Mouse (Mus musculus): ENCODE measurements around the gene Esrrb. TPM values are rescaled to one million over a fixed set of nuclear protein-coding genes. Genes with fewer than 3 reads are reported as not detected.

The Esrrb gene
- polyA plus RNA-seq (2014; fragmentation: Nextera tagmentation; extraction: Ambion mirVana): 0.94 and 1.1 TPM in 2 replicates

- Histone ChIP-seq H3K9ac (ENCODE audit: low read length) (no peak within 1 kb of the TSS), H3K4me3 (ENCODE audit: low read depth, low read length) (no peak within 1 kb of the TSS), H3K27ac (ENCODE audit: low read depth, low read length) (no peak within 1 kb of the TSS), H3K27me3 (ENCODE audit: control insufficient read depth, insufficient read depth, low read length) (no peaks in the 10 kb centered on the region), H3K9me3 (ENCODE audit: control insufficient read depth, low read length) (no peaks in the 10 kb centered on the region), H3K4me2 (ENCODE audit: low read depth) (no peak within 1 kb of the TSS), H3K36me3 (ENCODE audit: control insufficient read depth, insufficient read depth, low read length) (no peaks in the 10 kb centered on the region), H3K4me1 (ENCODE audit: control insufficient read depth, insufficient read depth, low read length) (peaks cover 20% of the 10 kb centered on the region)
- WGBS: 41% methylated on average over 21 of the region's 22 CpGs
- ATAC-seq (ENCODE audit: insufficient read depth, low FRiP score, low TSS enrichment) (no peak), DNase-seq (ENCODE audit: low spot score) (no peak)
These were observed at the start of gene Esrrb for GRCm38 (mm10) chr12:86360696-86361631. Gene Esrrb (plus strand): TSS chr12:86361117.

- no peaks in the 10 kb centered on the region for H3K27me3 ChIP-seq (ENCODE audit: control insufficient read depth, insufficient read depth, low read length)
- 13% methylated on average over 12 of the region's 12 CpGs for WGBS
- H3K27ac ChIP-seq (ENCODE audit: low read depth, low read length): no peak overlapping the region
- H3K9ac ChIP-seq (ENCODE audit: low read length): no peak overlapping the region
- no peak overlapping the region for H3K4me3 ChIP-seq (ENCODE audit: low read depth, low read length)
- H3K36me3 ChIP-seq (ENCODE audit: control insufficient read depth, insufficient read depth, low read length): no peaks in the 10 kb centered on the region
- no peak overlapping the region for H3K4me2 ChIP-seq (ENCODE audit: low read depth)
- ATAC-seq (ENCODE audit: insufficient read depth, low FRiP score, low TSS enrichment): no peak
- no peak for DNase-seq (ENCODE audit: low spot score)
- H3K9me3 ChIP-seq (ENCODE audit: control insufficient read depth, low read length): no peaks in the 10 kb centered on the region
- H3K4me1 ChIP-seq (ENCODE audit: control insufficient read depth, insufficient read depth, low read length): peaks cover 4% of the 10 kb centered on the region; the same call in 1 of the 2 replicates
These were observed 40.3 kb upstream of the Esrrb start for GRCm38 (mm10) chr12:86320629-86321028.

- H3K4me2 ChIP-seq (ENCODE audit: low read depth): no peak overlapping the region
- H3K9ac ChIP-seq (ENCODE audit: low read length): no peak overlapping the region
- DNase-seq (ENCODE audit: low spot score) (no peak), ATAC-seq (ENCODE audit: insufficient read depth, low FRiP score, low TSS enrichment) (no peak)
- no peak overlapping the region for H3K4me3 ChIP-seq (ENCODE audit: low read depth, low read length)
- peaks cover 4% of the 10 kb centered on the region; the same call in 1 of the 2 replicates for H3K4me1 ChIP-seq (ENCODE audit: control insufficient read depth, insufficient read depth, low read length)
- H3K27me3 ChIP-seq (ENCODE audit: control insufficient read depth, insufficient read depth, low read length): no peaks in the 10 kb centered on the region; the same call in 1 of the 2 replicates
- 4% methylated on average over 3 of the region's 3 CpGs for WGBS
- no peak overlapping the region for H3K27ac ChIP-seq (ENCODE audit: low read depth, low read length)
- no peaks in the 10 kb centered on the region for H3K9me3 ChIP-seq (ENCODE audit: control insufficient read depth, low read length)
- no peaks in the 10 kb centered on the region for H3K36me3 ChIP-seq (ENCODE audit: control insufficient read depth, insufficient read depth, low read length)
These were observed 36.6 kb upstream of the Esrrb start for GRCm38 (mm10) chr12:86324297-86324696.

GRCm38 (mm10) chr12:86329813-86330212 lies 31.1 kb upstream of the Esrrb start:
- H3K4me1 ChIP-seq (ENCODE audit: control insufficient read depth, insufficient read depth, low read length): no peaks in the 10 kb centered on the region
- H3K27ac ChIP-seq (ENCODE audit: low read depth, low read length): no peak overlapping the region
- H3K4me3 ChIP-seq (ENCODE audit: low read depth, low read length): no peak overlapping the region
- H3K9ac ChIP-seq (ENCODE audit: low read length): no peak overlapping the region
- no peaks in the 10 kb centered on the region for H3K36me3 ChIP-seq (ENCODE audit: control insufficient read depth, insufficient read depth, low read length)
- H3K4me2 ChIP-seq (ENCODE audit: low read depth): no peak overlapping the region
- 59% methylated on average over 4 of the region's 4 CpGs for WGBS
- H3K9me3 ChIP-seq (ENCODE audit: control insufficient read depth, low read length): no peaks in the 10 kb centered on the region
- no peaks in the 10 kb centered on the region; the same call in 1 of the 2 replicates for H3K27me3 ChIP-seq (ENCODE audit: control insufficient read depth, insufficient read depth, low read length)
- no peak for DNase-seq (ENCODE audit: low spot score)
- ATAC-seq (ENCODE audit: insufficient read depth, low FRiP score, low TSS enrichment): no peak

- Histone ChIP-seq H3K4me1 (ENCODE audit: control insufficient read depth, insufficient read depth, low read length) (no peaks in the 10 kb centered on the region), H3K9ac (ENCODE audit: low read length) (no peak overlapping the region), H3K4me2 (ENCODE audit: low read depth) (no peak overlapping the region), H3K9me3 (ENCODE audit: control insufficient read depth, low read length) (no peaks in the 10 kb centered on the region), H3K4me3 (ENCODE audit: low read depth, low read length) (no peak overlapping the region), H3K27me3 (ENCODE audit: control insufficient read depth, insufficient read depth, low read length) (no peaks in the 10 kb centered on the region; the same call in 1 of the 2 replicates), H3K27ac (ENCODE audit: low read depth, low read length) (no peak overlapping the region), H3K36me3 (ENCODE audit: control insufficient read depth, insufficient read depth, low read length) (no peaks in the 10 kb centered on the region)
- DNase-seq (ENCODE audit: low spot score): no peak
- WGBS: 78% methylated on average over 9 of the region's 9 CpGs
- 0 out of 2 replicates have a peak, but pooled peaks have one; percentile 23 for ATAC-seq (ENCODE audit: insufficient read depth, low FRiP score, low TSS enrichment)
These were observed 30.2 kb upstream of the Esrrb start for GRCm38 (mm10) chr12:86330684-86331083.

- DNase-seq (ENCODE audit: low spot score) (no peak), ATAC-seq (ENCODE audit: insufficient read depth, low FRiP score, low TSS enrichment) (peak; percentile 45; the same call in 1 of the 2 replicates)
- Histone ChIP-seq H3K27me3 (ENCODE audit: control insufficient read depth, insufficient read depth, low read length) (no peaks in the 10 kb centered on the region; the same call in 1 of the 2 replicates), H3K36me3 (ENCODE audit: control insufficient read depth, insufficient read depth, low read length) (no peaks in the 10 kb centered on the region), H3K27ac (ENCODE audit: low read depth, low read length) (no peak overlapping the region), H3K4me3 (ENCODE audit: low read depth, low read length) (no peak overlapping the region), H3K9me3 (ENCODE audit: control insufficient read depth, low read length) (no peaks in the 10 kb centered on the region), H3K4me1 (ENCODE audit: control insufficient read depth, insufficient read depth, low read length) (no peaks in the 10 kb centered on the region), H3K9ac (ENCODE audit: low read length) (no peak overlapping the region), H3K4me2 (ENCODE audit: low read depth) (no peak overlapping the region)
- WGBS: 58% methylated on average over 10 of the region's 10 CpGs
These were observed 29.7 kb upstream of the Esrrb start for GRCm38 (mm10) chr12:86331248-86331647.

GRCm38 (mm10) chr12:86336209-86336608 lies 24.7 kb upstream of the Esrrb start:
- DNase-seq (ENCODE audit: low spot score) (no peak), ATAC-seq (ENCODE audit: insufficient read depth, low FRiP score, low TSS enrichment) (no peak)
- Histone ChIP-seq H3K9ac (ENCODE audit: low read length) (no peak overlapping the region), H3K4me1 (ENCODE audit: control insufficient read depth, insufficient read depth, low read length) (no peaks in the 10 kb centered on the region), H3K4me3 (ENCODE audit: low read depth, low read length) (no peak overlapping the region), H3K27me3 (ENCODE audit: control insufficient read depth, insufficient read depth, low read length) (no peaks in the 10 kb centered on the region), H3K27ac (ENCODE audit: low read depth, low read length) (no peak overlapping the region), H3K36me3 (ENCODE audit: control insufficient read depth, insufficient read depth, low read length) (no peaks in the 10 kb centered on the region), H3K4me2 (ENCODE audit: low read depth) (no peak overlapping the region), H3K9me3 (ENCODE audit: control insufficient read depth, low read length) (no peaks in the 10 kb centered on the region)
- 91% methylated on average over 3 of the region's 3 CpGs for WGBS

GRCm38 (mm10) chr12:86336887-86337286 lies 24.0 kb upstream of the Esrrb start:
- ATAC-seq (ENCODE audit: insufficient read depth, low FRiP score, low TSS enrichment) (no peak), DNase-seq (ENCODE audit: low spot score) (no peak)
- Histone ChIP-seq H3K9me3 (ENCODE audit: control insufficient read depth, low read length) (no peaks in the 10 kb centered on the region), H3K9ac (ENCODE audit: low read length) (no peak overlapping the region), H3K36me3 (ENCODE audit: control insufficient read depth, insufficient read depth, low read length) (no peaks in the 10 kb centered on the region), H3K27ac (ENCODE audit: low read depth, low read length) (no peak overlapping the region), H3K4me2 (ENCODE audit: low read depth) (no peak overlapping the region), H3K27me3 (ENCODE audit: control insufficient read depth, insufficient read depth, low read length) (no peaks in the 10 kb centered on the region), H3K4me1 (ENCODE audit: control insufficient read depth, insufficient read depth, low read length) (no peaks in the 10 kb centered on the region), H3K4me3 (ENCODE audit: low read depth, low read length) (no peak overlapping the region)
- WGBS: 64% methylated on average over 7 of the region's 7 CpGs

- Histone ChIP-seq H3K36me3 (ENCODE audit: control insufficient read depth, insufficient read depth, low read length) (no peaks in the 10 kb centered on the region), H3K27ac (ENCODE audit: low read depth, low read length) (no peak overlapping the region), H3K9ac (ENCODE audit: low read length) (no peak overlapping the region), H3K27me3 (ENCODE audit: control insufficient read depth, insufficient read depth, low read length) (no peaks in the 10 kb centered on the region), H3K4me3 (ENCODE audit: low read depth, low read length) (no peak overlapping the region), H3K4me2 (ENCODE audit: low read depth) (no peak overlapping the region), H3K9me3 (ENCODE audit: control insufficient read depth, low read length) (no peaks in the 10 kb centered on the region), H3K4me1 (ENCODE audit: control insufficient read depth, insufficient read depth, low read length) (no peaks in the 10 kb centered on the region)
- 77% methylated on average over 8 of the region's 8 CpGs for WGBS
- no peak for DNase-seq (ENCODE audit: low spot score)
- no peak for ATAC-seq (ENCODE audit: insufficient read depth, low FRiP score, low TSS enrichment)
These were observed 11.4 kb upstream of the Esrrb start for GRCm38 (mm10) chr12:86349477-86349876.
